Mouse (Mus musculus) embryo, embryonic 11.5 days (tissue): ENCODE measurements around the gene Gm5725.
"Not testable (repeated sequence)": the region's sequence is repeated elsewhere in the genome, so short reads cannot be mapped to it uniquely, and the experiment has no call there.

Source experiments
- DNase-seq: peaks from one replicate; pipeline ENCODE4 v3.0.0-alpha.2; 2012; ENCODE audit warnings: low read depth, low spot score

Gm5725 gene

GRCm38 (mm10) chr7:21844167-21844566, at the start of gene Gm5725:
TSS of gene Gm5725 (minus strand) at chr7:21844267.
- not testable (repeated sequence) for DNase-seq

- DNase-seq = not testable (repeated sequence)
These were observed 12.0 kb downstream of the Gm5725 start, which contains the start of gene Vmn1r135 for GRCm38 (mm10) chr7:21832051-21832450. TSS of gene Vmn1r135 (plus strand) at chr7:21832351.

GRCm38 (mm10) chr7:21796628-21797027, 47.4 kb downstream of the Gm5725 start, which contains the start of gene Gm4177:
TSS of gene Gm4177 (minus strand) at chr7:21796728.
- not testable (repeated sequence) for DNase-seq
